Mouse (Mus musculus): ENCODE data around the gene Rpsa. TPM values are rescaled to one million over a fixed set of nuclear protein-coding genes. Genes with fewer than 3 reads are reported as not detected.
A peak's percentile ranks its signal among the peaks of the same experiment; 100 is the strongest.

The Rpsa gene
- total RNA-seq, 1 experiment from 2014 or later: 5,767 TPM

- ATAC-seq (replicated peaks in 1 of 2; ENCODE audit: insufficient read depth in 1 of 2, low FRiP score in 2 of 2, low TSS enrichment in 1 of 2, low read depth in 1 of 2, poor library complexity in 2 of 2, severe bottlenecking in 2 of 2): peak; percentile 96
These were observed 17.1 kb upstream of the Rpsa start, which contains the start of gene Slc25a38 for GRCm38 (mm10) chr9:120110211-120111018. Slc25a38 (plus strand) TSS chr9:120110374.

DNA sequence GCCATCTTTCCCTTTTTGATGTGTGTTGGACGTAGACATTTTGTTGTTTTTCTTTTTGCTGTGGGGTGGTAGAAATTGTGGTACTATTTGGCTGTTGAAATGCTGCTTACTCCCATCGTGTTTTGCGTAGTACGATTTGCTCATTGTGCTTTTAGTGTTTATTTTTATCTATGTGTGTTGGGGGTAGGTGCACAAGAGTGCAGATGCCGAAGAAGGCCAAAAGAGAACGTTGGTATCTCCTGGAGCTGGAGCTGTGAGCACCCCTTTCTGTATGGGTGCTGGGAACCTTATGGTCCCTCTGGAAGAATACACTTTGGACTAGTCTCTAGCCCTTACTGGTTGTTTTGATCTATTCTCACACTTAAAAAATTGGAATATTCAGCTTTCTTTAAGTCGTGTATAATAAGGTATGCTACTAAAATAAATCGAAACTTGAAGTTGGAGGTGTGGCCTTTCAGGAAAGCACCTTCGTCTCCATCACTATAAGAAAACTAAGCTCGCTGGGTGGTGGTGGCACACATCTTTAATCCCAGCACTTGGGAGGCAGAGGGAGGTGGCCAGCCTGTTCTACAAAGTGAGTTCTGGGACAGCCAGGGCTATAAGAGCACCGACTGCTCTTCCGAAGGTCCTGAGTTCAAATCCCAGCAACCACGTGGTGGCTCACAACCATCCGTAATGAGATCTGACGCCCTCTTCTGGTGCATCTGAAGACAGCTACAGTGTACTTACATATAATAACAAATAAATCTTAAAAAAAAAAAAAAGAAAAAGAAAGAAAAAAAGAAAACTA, 16.1 kb upstream of the Rpsa start:
- ATAC-seq (replicated peaks in 1 of 2; ENCODE audit: insufficient read depth in 1 of 2, low FRiP score in 2 of 2, low TSS enrichment in 1 of 2, low read depth in 1 of 2, poor library complexity in 2 of 2, severe bottlenecking in 2 of 2): no peak

GRCm38 (mm10) chr9:120112472-120112871, 15.0 kb upstream of the Rpsa start:
- ATAC-seq (replicated peaks in 1 of 2; ENCODE audit: insufficient read depth in 1 of 2, low FRiP score in 2 of 2, low TSS enrichment in 1 of 2, low read depth in 1 of 2, poor library complexity in 2 of 2, severe bottlenecking in 2 of 2): no peak

DNA sequence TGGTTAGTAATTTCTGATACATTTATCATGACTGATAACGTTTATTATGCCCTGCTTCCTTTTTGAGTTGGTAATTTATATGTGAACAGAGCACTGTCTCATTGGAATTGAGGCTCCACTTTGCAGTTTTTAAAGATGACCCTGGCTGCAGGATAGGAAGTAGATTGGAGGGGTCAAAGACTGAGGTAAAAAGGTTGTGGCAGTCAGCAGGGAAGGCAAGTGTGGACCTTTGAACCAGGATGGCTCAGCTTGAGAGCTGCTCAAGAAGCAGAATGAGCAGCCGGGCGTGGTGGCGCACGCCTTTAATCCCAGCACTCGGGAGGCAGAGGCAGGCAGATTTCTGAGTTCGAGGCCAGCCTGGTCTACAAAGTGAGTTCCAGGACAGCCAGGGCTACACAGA, 14.0 kb upstream of the Rpsa start:
- ATAC-seq (replicated peaks in 1 of 2; ENCODE audit: insufficient read depth in 1 of 2, low FRiP score in 2 of 2, low TSS enrichment in 1 of 2, low read depth in 1 of 2, poor library complexity in 2 of 2, severe bottlenecking in 2 of 2): no peak

DNA sequence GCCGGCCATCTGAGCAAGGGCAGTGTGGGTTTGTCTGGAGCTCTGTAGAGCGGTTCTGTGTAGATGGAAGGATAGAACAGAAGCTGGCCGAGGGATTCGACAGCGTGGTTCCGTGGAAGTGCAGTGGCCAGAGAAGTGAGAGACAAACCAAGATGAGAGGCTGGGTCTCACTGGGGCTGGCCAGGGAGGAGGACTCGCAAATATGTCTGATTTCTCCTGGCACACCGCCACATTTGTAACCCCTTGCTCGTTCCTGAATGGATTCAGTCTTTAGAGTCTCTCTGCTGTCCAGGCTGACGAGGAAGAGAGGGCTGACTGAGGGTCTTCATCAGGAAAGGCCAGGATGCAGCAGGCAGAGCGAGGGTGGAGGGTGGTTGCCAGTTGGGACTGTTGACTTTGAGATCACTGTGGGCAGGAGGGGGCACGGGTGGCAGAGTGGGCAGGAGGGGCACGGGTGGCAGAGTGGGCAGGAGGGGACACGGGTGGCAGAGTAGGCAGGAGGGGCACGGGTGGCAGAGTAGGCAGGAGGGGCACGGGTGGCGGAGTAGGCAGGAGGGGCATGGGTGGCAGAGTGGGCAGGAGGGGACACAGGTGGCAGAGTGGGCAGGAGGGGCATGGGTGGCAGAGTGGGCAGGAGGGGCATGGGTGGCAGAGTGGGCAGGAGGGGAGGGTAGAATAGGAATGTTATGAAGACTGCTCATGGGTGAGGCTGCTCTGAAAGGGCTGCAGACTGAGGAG, 13.3 kb upstream of the Rpsa start:
- no peak for ATAC-seq (replicated peaks in 1 of 2; ENCODE audit: insufficient read depth in 1 of 2, low FRiP score in 2 of 2, low TSS enrichment in 1 of 2, low read depth in 1 of 2, poor library complexity in 2 of 2, severe bottlenecking in 2 of 2)

DNA sequence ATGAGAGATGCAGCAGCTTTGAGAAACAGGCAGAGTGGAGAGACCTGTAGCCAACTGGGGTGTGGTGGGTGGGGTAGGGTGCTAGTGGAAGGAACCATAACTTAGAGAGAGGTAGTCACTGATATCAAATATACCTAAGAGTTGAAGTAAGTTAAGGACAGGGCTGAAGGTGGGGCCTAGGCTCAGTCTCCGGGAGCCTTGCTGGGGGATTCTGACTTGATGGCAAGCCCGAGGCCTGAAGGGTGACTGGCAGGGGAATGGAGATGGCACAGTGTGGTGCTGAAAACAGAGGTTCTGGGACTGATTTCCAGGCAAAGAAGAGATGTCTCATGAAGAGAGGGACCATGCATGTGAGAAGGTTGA, 12.7 kb upstream of the Rpsa start:
- no peak for ATAC-seq (replicated peaks in 1 of 2; ENCODE audit: insufficient read depth in 1 of 2, low FRiP score in 2 of 2, low TSS enrichment in 1 of 2, low read depth in 1 of 2, poor library complexity in 2 of 2, severe bottlenecking in 2 of 2)

DNA sequence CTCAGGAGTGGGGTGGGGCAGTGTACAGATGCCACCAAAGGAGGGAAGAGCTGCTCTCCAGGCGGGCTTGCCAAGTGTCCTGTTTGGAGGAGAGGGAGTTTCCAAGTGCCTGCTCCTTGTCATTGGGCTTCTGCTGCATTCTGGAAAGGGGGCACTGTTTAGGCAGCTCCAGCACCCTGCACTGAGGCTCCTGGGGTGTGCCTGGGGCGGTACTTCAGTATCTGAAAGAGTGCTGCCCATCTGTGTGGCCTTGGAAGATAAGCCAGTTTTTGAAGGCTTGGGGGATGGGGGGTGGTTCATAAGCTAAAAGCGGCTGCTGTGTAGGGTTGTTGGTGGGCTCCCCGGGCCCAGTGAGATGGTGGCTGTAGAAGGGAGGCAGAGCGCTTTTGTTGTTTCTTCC, 11.9 kb upstream of the Rpsa start:
- peak in 1 of 2 experiments; percentile 52; a peak in 2 of 4 replicates for ATAC-seq (replicated peaks in 1 of 2; ENCODE audit: insufficient read depth in 1 of 2, low FRiP score in 2 of 2, low TSS enrichment in 1 of 2, low read depth in 1 of 2, poor library complexity in 2 of 2, severe bottlenecking in 2 of 2)

DNA sequence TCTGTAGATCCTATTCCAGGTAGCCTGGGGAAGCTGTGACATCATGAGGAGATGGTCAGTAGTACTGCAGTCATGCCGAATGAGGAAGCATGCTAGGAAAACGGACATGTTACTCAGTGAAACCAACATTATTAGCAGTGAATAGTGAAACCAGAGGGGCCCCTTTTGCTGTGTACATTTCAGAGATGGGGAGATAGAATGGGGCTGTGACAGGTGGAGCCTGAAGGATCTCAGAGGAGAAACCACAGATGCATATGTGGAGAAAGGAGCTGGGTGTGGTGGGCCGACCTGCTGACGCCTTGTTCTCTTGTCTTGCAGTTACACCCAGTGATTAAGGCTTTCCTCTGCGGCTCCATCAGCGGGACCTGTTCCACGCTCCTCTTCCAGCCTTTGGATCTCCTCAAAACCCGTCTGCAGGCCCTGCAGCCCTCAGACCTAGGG, 11.3 kb upstream of the Rpsa start:
- ATAC-seq (replicated peaks in 1 of 2; ENCODE audit: insufficient read depth in 1 of 2, low FRiP score in 2 of 2, low TSS enrichment in 1 of 2, low read depth in 1 of 2, poor library complexity in 2 of 2, severe bottlenecking in 2 of 2): peak; percentile 29 to 38; a peak in 3 of 4 replicates

DNA sequence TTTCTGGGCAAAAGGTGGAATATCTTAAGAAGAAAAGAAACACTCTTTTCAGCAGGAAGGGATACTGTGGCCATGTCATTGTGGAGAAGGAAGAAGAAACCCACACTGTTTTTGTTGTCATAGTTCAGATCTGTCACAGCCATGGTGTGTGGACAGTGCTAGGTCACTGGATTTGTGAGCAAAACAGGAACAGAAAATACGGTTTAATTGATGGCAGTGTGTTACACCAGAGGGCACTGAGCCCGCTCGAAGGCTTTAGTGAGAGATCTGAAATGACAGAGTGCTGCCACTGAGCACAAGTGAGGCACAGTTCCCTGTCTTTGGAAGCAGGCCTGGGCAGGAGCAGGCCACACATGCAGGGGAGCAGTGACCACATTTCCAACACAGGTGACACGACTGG, 9.3 kb upstream of the Rpsa start:
- no peak for ATAC-seq (replicated peaks in 1 of 2; ENCODE audit: insufficient read depth in 1 of 2, low FRiP score in 2 of 2, low TSS enrichment in 1 of 2, low read depth in 1 of 2, poor library complexity in 2 of 2, severe bottlenecking in 2 of 2)

DNA sequence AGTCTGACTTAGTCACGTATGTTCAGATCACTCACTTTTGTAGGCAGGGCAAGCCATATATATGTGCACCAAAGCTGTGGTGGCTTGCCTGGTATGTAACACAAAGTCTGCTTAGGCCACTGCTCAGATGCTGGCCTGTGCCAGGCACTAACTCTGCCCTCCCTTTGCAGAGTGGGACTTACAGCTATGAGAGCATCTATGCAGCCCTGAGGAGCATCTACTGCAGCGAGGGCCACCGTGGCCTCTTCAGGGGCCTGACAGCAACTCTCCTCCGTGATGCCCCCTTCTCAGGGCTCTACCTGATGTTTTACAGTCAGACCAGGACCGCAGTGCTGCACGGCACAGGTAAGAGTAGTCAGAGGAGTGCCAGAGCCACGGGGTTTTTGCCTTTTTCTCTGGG, 7.0 kb upstream of the Rpsa start:
- ATAC-seq (replicated peaks in 1 of 2; ENCODE audit: insufficient read depth in 1 of 2, low FRiP score in 2 of 2, low TSS enrichment in 1 of 2, low read depth in 1 of 2, poor library complexity in 2 of 2, severe bottlenecking in 2 of 2): no peak

- ATAC-seq (replicated peaks in 1 of 2; ENCODE audit: insufficient read depth in 1 of 2, low FRiP score in 2 of 2, low TSS enrichment in 1 of 2, low read depth in 1 of 2, poor library complexity in 2 of 2, severe bottlenecking in 2 of 2): no peak
These were observed 621 bp upstream of the Rpsa start for GRCm38 (mm10) chr9:120126868-120127267.

GRCm38 (mm10) chr9:120129276-120129675, 1.8 kb downstream of the Rpsa start:
- no peak for ATAC-seq (replicated peaks in 1 of 2; ENCODE audit: insufficient read depth in 1 of 2, low FRiP score in 2 of 2, low TSS enrichment in 1 of 2, low read depth in 1 of 2, poor library complexity in 2 of 2, severe bottlenecking in 2 of 2)

GRCm38 (mm10) chr9:120131784-120132288, 4.3 kb downstream of the Rpsa start:
- ATAC-seq (replicated peaks in 1 of 2; ENCODE audit: insufficient read depth in 1 of 2, low FRiP score in 2 of 2, low TSS enrichment in 1 of 2, low read depth in 1 of 2, poor library complexity in 2 of 2, severe bottlenecking in 2 of 2): no peak

DNA sequence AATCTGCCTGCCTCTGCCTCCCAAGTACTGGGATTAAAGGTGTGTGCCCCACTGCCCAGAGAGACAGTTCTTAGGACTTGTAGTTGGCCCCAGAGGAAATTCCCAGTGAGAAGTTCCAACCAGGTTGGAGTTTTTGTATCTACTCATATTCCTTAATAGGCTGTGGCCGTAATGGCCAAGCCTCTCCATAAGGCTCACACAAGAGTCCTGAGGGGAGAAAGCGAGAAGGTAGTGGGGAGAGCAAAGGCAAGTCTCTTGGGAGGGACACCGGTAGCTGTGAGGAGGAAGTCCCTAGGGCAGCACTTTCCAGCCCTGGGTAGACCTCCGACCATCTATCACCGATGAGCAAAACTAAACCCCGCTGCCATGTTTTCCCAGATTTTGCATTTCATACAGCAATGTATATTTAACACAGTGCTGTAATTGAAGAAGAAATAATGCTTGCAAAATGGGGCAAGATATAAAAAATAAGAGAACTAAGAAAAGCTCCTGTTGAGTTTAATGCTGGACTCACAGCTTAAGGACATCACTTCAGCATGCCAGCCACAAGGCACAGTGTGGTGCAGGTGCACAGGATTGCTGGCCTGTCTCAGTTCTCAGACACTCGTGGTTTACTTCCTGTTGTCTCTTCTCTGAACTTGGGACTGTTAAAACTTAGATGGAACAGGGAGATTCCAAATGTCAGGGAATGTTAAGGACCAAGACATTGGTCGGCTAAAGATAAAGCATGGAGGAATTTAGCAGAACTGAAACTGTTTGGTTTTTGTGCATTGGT, 5.7 kb downstream of the Rpsa start:
- no peak for ATAC-seq (replicated peaks in 1 of 2; ENCODE audit: insufficient read depth in 1 of 2, low FRiP score in 2 of 2, low TSS enrichment in 1 of 2, low read depth in 1 of 2, poor library complexity in 2 of 2, severe bottlenecking in 2 of 2)

DNA sequence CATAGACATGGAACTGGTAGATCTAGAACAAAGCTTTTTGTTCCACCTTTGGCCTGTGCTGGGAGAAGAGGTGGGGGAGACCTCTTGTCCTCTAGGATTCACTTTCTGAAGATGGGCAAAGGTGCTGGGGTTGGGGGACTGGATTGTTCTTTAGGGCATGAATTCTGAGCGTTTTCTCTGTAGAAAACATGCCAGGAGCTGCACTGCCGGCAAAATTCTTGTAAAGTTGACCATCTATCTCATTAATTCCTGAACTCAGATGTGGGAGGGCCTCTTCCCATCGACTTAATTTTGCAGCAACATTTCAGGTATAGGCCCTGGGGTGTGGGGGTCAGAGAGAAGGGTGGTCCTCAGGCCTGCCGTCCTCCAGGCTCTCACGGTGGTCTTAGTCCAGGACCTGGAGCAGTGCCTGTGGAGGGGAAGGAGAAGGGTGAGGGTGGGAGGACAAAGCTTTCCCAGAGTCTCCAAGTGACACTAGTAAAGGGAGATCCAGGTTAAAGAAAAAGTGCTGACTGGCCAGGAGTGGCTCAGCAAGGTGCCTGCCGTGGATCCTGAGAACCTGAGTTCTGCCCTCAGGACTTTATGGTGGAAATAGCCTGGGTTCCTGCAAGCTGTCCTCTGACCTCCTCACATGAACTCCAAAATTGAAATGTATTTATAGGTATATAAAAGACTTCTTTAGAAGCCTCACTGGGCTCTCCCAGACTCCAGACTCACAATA, 6.4 kb downstream of the Rpsa start:
- no peak for ATAC-seq (replicated peaks in 1 of 2; ENCODE audit: insufficient read depth in 1 of 2, low FRiP score in 2 of 2, low TSS enrichment in 1 of 2, low read depth in 1 of 2, poor library complexity in 2 of 2, severe bottlenecking in 2 of 2)

DNA sequence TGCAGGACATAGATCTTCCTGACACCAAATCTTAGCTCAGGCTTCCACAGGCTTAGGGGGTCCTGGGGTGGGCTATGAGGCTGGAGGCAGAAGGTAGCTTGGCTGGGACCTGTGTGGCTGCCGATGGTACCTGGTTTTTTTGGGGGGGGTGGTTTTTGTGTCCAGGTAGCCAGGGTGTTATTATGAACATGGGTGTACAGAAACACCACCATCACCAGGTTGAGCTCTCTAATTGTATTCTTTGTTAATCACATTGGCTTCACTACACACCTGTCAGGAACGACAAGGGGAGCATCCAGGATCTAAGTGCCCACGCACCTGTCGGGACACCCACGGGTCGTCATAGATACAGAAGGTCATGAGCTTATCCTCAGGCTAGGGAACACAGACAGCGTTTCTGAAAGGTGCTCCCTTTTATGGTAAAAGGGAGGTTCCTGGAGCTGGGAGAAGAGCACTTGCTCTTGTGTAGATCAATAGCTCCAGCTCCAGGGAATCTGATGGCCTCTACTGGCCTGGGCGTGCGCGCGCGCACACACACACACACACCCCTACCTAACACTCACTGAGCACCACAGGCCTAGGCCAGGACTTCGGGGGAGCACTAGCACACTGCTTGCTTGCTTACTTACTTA, 7.2 kb downstream of the Rpsa start:
- ATAC-seq (replicated peaks in 1 of 2; ENCODE audit: insufficient read depth in 1 of 2, low FRiP score in 2 of 2, low TSS enrichment in 1 of 2, low read depth in 1 of 2, poor library complexity in 2 of 2, severe bottlenecking in 2 of 2): no peak
